Comparison of ENCODE assay signal across 8 mouse cellular contexts in the genomic region with DNA sequence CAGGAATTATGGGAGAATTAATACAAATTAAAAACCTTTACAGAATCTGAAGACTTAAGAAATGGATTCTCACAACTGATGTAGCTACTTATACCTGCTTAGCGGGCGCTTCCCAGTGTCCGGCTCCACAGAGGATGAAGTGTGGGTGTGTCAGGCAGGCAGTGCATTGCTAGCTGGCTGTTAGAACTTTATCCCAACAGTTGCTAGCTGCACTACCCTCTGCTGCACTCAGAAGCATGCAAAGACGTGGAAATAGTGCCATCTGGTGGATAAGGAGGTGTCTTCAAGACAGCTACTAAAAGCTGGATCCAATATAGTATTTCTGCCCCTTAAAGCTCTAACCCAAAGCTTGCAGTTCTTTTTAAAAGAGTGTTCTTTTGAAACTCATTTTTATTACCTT. TPM values are rescaled to one million over a fixed set of nuclear protein-coding genes. Genes with fewer than 3 reads are reported as not detected.
DNase-seq lines count a peak whose midpoint lies in the region; ATAC-seq lines count a peak whose summit lies in the region.

No protein-coding gene starts in this region.

- peak overlapping the region; percentile 48 for H3K4me3 ChIP-seq in hindbrain, embryonic 14.5 days (replicated peaks; ENCODE audit: low read length)

- H3K4me1 ChIP-seq in hindbrain, embryonic 14.5 days (replicated peaks; ENCODE audit: control insufficient read depth, insufficient read depth, low read length): 0 out of 2 replicates have a peak, but pooled peaks cover 7% of the 10 kb centered on the region

- H3K9me3 ChIP-seq in hindbrain, embryonic 14.5 days (ENCODE audit: control insufficient read depth, low read length): no peaks in the 10 kb centered on the region

- peak; percentile 72 for DNase-seq in WW6 (ENCODE audit: low read depth, low spot score)
- peak; percentile 60 to 78 for DNase-seq in cerebellum, postnatal 25 days
- peak; percentile 66 to 81 for DNase-seq in frontal cortex, postnatal 36 days (ENCODE audit: low spot score in 2 of 2)
- peak; percentile 96 for DNase-seq in hindbrain, embryonic 14.5 days (ENCODE audit: low spot score)
- DNase-seq in layer of hippocampus, postnatal 25 days (ENCODE audit: extremely low spot score in 1 of 2, low spot score in 1 of 2): peak; percentile 37 to 55
- peak; percentile 83 for DNase-seq in lung, postnatal 14 days
- peak; percentile 86 for DNase-seq in retina, postnatal 7 days (ENCODE audit: low read depth, low spot score)
- DNase-seq in yolk sac, embryonic 10.5 days (ENCODE audit: low spot score): peak; percentile 78

- no peaks in the 10 kb centered on the region for H3K36me3 ChIP-seq in hindbrain, embryonic 14.5 days (replicated peaks; ENCODE audit: control insufficient read depth, insufficient read depth)

- ATAC-seq in hindbrain, embryonic 14.5 days (ENCODE audit: low FRiP score): peak; percentile 80

- 0% methylated on average over 4 of the region's 4 CpGs for WGBS in hindbrain, embryonic 14.5 days

- no peak overlapping the region for H3K27ac ChIP-seq in hindbrain, embryonic 14.5 days

- no peak overlapping the region for H3K9ac ChIP-seq in hindbrain, embryonic 14.5 days

- peak overlapping the region; percentile 96 for H3K4me2 ChIP-seq in hindbrain, embryonic 14.5 days (replicated peaks)

- H3K27me3 ChIP-seq in hindbrain, embryonic 14.5 days (ENCODE audit: control insufficient read depth, insufficient read depth, low read length): peaks cover 35% of the 10 kb centered on the region

RNA-seq across cellular contexts. Expression of gene Cdc20b, which starts 0.9 kb away (rescaled TPM):
- polyA plus RNA-seq in hindbrain, embryonic 14.5 days (2014; fragmentation: Nextera tagmentation; extraction: Ambion mirVana): 0.17 and 0.96 TPM in 2 replicates
- total RNA-seq in layer of hippocampus, postnatal 25 days (2021): under 1 TPM in 1 of 2 experiments, not detected in 1; 0.39 TPM

RNA-seq across cellular contexts. Expression of gene Gpx8, which starts 10.4 kb away (rescaled TPM):
- 58.6 and 67.1 TPM in 2 replicates for polyA plus RNA-seq in hindbrain, embryonic 14.5 days (2014; fragmentation: Nextera tagmentation; extraction: Ambion mirVana)
- 10 to 100 TPM in 1 of 2 experiments, 1 to 10 TPM in 1; 8.4 to 11.9 TPM for total RNA-seq in layer of hippocampus, postnatal 25 days (2021)

RNA-seq across cellular contexts. Expression of gene Mcidas, which starts 42.2 kb away (rescaled TPM):
- polyA plus RNA-seq in hindbrain, embryonic 14.5 days (2014; fragmentation: Nextera tagmentation; extraction: Ambion mirVana): 0.86 and 1.2 TPM in 2 replicates
- under 1 TPM; 0.37 to 0.75 TPM for total RNA-seq in layer of hippocampus, postnatal 25 days (2021)

RNA-seq across cellular contexts. Expression of gene Ccno, which starts 48.2 kb away (rescaled TPM):
- polyA plus RNA-seq in hindbrain, embryonic 14.5 days (2014; fragmentation: Nextera tagmentation; extraction: Ambion mirVana): 1.0 and 2.1 TPM in 2 replicates
- 1 to 10 TPM; 4.8 to 5.1 TPM for total RNA-seq in layer of hippocampus, postnatal 25 days (2021)

Comparison
In these comparisons a context has a peak if more than half of its experiments do, and no peak if none do; other contexts are left out.
1. DNase-seq: peak in every context shown above with its lines; median percentile 96 in hindbrain, embryonic 14.5 days; 86 in retina, postnatal 7 days; 83 in lung, postnatal 14 days; 78 in yolk sac, embryonic 10.5 days; 74 in frontal cortex, postnatal 36 days; 72 in WW6; 69 in cerebellum, postnatal 25 days; 46 in layer of hippocampus, postnatal 25 days.